Mouse (Mus musculus) cerebellum, adult 2 months (tissue): Measurements from ENCODE around the gene Trp53bp2.

Source experiments
- CTCF ChIP-seq: fragments of 200-500 bp; IDR thresholded peaks from 2 replicates; pipeline ENCODE4 v1.5.1; 2011; ENCODE audit warnings: low read depth, mild to moderate bottlenecking, control low read depth, low read length, moderate library complexity, borderline replicate concordance; ENCODE audit not compliant: insufficient read depth
- POLR2A ChIP-seq: fragments of 200-500 bp; IDR thresholded peaks from 2 replicates; pipeline ENCODE4 v1.6.1; 2011; ENCODE audit warnings: low read length, control low read depth, borderline replicate concordance; ENCODE audit not compliant: insufficient read depth

DNA sequence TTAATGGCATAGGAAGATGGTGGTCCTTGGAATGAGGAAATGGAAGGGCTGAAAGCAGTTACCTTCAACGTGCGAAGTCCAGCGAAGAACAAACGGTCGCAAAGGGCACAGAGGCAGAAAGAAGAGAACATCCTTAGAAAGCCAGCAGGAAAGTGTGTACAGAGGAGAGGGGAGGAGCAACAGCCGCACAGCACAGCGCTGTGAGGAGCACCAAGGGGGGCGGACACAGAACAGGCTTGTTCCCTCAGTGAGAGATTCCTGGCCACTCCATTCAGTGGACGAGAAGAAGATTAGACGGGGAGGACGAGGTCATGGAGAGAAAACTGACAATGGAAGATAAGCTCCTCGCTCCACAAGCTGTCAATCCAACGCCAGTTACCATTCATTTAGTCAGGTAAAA, 5.9 kb upstream of the Trp53bp2 start:
- no peak for TF ChIP-seq CTCF
- no peak for TF ChIP-seq POLR2A
